Mouse (Mus musculus): ENCODE measurements around the gene Homez. TPM values are rescaled to one million over a fixed set of nuclear protein-coding genes. Genes with fewer than 3 reads are reported as not detected.

Homez gene
- polyA plus RNA-seq (2015; fragmentation: Nextera tagmentation; extraction: Ambion mirVana): 18.0 and 18.3 TPM in 2 replicates

DNA sequence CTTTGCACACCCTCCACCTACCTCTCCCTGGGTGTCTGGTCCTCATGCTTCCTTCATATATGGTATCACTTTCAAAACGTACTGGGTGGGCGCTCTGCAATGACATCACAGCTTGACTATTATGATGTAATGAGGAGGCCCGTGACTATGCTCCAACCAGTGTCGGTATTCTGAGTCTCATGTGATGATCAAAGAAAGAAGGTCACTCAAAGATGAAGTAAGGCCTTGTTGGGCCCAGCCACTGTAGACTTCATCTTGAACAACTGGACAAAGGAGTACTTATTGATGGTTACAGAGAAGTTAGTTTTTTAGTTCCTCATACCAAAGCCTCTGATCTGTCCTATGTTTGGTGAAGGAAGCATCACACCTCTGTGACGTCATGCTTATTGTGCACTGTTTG is at the start of gene Homez:
TSS of gene Homez (minus strand) at position 101 of the 400 bp plus-strand sequence.
- Histone ChIP-seq H3K4me1 (peaks cover 6% of the 10 kb centered on the region), H3K4me2 (no peak within 1 kb of the TSS), H3K9me3 (replicated peaks) (no peaks in the 10 kb centered on the region), H3K36me3 (peaks cover 4% of the 10 kb centered on the region; the same call in 1 of the 2 replicates), H3K9ac (no peak within 1 kb of the TSS), H3K27me3 (no peaks in the 10 kb centered on the region; the same call in 1 of the 2 replicates), H3K27ac (no peak within 1 kb of the TSS), H3K4me3 (replicated peaks) (no peak within 1 kb of the TSS)
- no peak for ATAC-seq (replicated peaks; ENCODE audit: low FRiP score)
- 87% methylated on average over 5 of the region's 5 CpGs for WGBS

DNA sequence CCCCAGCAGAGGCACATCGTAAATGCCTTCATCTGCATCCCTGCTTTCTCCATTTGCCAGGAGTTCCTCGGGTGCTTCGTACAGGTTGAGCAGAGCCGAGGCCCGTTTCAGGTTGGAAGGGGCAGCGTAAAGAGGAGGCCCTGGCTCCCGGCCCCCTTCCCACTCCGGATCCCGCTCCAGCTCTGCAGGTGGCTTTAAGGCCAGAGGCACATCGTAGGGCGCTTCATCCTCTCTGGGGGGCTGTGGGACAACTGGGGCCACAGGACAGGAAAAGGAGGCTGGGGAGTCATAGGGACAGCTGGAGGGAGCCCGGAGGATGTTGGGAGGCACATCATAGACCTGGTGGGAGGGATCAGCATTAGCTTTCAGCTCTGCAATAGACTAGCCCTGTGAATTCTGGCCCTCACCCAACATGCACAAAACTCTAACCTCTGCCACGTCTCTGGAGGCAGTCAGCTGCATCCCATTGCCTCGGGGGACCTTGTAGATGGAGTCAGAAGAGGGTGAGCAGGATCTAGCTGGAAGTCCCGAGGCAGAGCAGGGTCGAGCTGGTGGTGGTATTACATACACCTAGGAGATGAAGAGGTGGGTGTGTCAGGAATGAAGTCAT is 49.4 kb upstream of the Homez start:
- Histone ChIP-seq H3K4me2 (no peak overlapping the region), H3K9ac (no peak overlapping the region), H3K4me3 (replicated peaks) (no peak overlapping the region), H3K27me3 (no peaks in the 10 kb centered on the region), H3K9me3 (replicated peaks) (peaks cover 5% of the 10 kb centered on the region), H3K4me1 (peaks cover 17% of the 10 kb centered on the region), H3K27ac (no peak overlapping the region), H3K36me3 (peaks cover 73% of the 10 kb centered on the region)
- no peak for ATAC-seq (replicated peaks; ENCODE audit: low FRiP score)
- 88% methylated on average over 16 of the region's 16 CpGs for WGBS

DNA sequence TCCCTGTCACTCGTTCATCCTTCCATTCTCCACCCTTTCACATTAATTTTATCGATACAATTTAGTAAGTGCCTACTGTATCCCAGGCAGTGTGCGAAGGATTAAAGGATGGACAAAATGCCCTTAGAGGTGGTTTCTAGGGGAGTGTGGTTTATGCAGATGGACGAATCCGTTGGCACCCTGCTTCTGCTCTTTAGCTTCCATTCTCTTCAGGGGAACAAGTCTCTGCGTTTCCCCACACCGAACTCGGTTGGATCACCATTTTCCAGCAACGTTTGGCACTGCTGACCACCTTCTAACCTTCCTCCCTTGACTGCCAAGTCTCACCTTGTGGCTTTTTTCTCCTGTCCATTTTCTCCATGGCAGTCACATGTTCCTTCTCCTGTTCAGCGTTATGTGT is 42.6 kb upstream of the Homez start:
- no peaks in the 10 kb centered on the region for H3K27me3 ChIP-seq
- peak overlapping the region; percentile 97 for H3K4me2 ChIP-seq
- peaks cover 51% of the 10 kb centered on the region for H3K36me3 ChIP-seq
- WGBS: 17% methylated on average over 10 of the region's 10 CpGs
- peak overlapping the region; percentile 84 for H3K27ac ChIP-seq
- no peaks in the 10 kb centered on the region for H3K9me3 ChIP-seq (replicated peaks)
- ATAC-seq (replicated peaks; ENCODE audit: low FRiP score): no peak
- H3K9ac ChIP-seq: peak overlapping the region; percentile 91
- peaks cover 31% of the 10 kb centered on the region for H3K4me1 ChIP-seq
- H3K4me3 ChIP-seq (replicated peaks): peak overlapping the region; percentile 92

DNA sequence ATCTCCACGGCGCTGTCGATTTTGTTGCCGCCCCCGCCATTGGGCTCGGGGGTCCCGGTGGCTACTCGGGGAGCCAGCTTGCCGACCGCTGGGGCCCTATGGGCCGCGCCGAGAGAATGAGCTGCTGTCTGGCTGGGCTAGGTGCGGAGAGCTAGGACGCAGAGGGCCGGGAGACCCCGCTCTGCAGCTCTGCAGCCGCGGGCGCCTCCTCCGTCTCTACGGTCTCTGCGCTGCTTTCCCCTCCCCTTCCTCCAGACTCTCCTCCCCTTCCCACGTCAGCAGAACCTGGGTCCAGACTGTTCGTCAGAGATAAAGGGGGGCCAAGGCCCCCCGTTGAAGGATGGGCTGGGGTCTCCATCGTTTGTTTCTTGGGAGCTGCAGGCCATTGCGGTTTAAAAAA is 42.1 kb upstream of the Homez start, which contains the start of gene Slc22a17:
TSS of gene Slc22a17 (minus strand) at position 247 of the 400 bp plus-strand sequence.
- H3K36me3 ChIP-seq: peaks cover 51% of the 10 kb centered on the region
- peak within 1 kb of the TSS; percentile 84 for H3K27ac ChIP-seq
- H3K9ac ChIP-seq: peak within 1 kb of the TSS; percentile 91
- peaks cover 33% of the 10 kb centered on the region for H3K4me1 ChIP-seq
- H3K4me2 ChIP-seq: peak within 1 kb of the TSS; percentile 97
- H3K4me3 ChIP-seq (replicated peaks): peak within 1 kb of the TSS; percentile 92
- under 1% methylated on average over 28 of the region's 28 CpGs for WGBS
- H3K9me3 ChIP-seq (replicated peaks): no peaks in the 10 kb centered on the region
- no peaks in the 10 kb centered on the region for H3K27me3 ChIP-seq
- ATAC-seq (replicated peaks; ENCODE audit: low FRiP score): peak; percentile 94

DNA sequence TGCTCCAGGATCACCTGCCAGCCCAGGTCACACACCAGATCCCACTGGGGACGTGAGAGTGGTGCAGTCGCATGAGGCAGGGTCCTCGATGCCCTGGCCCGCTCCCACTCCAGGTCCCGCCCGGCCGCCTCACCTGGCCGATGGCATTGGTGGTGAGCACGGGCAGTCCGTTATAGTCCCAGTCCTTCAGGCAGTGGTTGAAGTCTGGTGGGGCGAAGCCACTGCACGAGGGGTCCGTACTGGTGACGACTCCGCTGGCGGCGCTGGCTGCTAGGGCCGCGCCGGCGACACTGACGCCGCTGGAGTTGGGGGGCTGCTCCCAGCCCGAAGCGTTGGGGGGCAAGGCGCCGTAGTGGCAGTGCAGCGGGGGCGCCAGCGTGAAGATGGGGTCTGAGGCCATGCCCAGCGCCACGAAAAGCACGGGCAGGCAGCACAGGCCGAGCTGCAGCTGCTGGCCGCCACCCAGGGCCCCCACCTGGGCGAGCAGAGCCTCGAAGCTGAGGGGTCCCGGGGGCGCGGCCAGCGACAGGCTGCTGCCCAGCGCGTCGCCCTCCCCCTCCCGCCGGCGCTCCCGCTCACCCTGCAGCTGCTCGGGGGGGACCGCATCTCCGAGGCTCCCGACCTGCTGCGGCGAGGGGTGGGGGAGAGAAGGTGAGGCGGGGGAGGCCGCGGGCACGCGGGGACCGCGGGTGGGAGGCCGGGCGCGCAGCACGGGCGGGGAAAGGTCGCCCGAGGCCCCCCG is 41.5 kb upstream of the Homez start:
- H3K4me1 ChIP-seq: peaks cover 34% of the 10 kb centered on the region
- peak overlapping the region; percentile 97 for H3K4me2 ChIP-seq
- H3K4me3 ChIP-seq (replicated peaks): peak overlapping the region; percentile 92
- WGBS: 2% methylated on average over 55 of the region's 69 CpGs
- H3K27ac ChIP-seq: peak overlapping the region; percentile 84
- H3K9me3 ChIP-seq (replicated peaks): no peaks in the 10 kb centered on the region
- peak; percentile 61 for ATAC-seq (replicated peaks; ENCODE audit: low FRiP score)
- peaks cover 51% of the 10 kb centered on the region for H3K36me3 ChIP-seq
- no peaks in the 10 kb centered on the region for H3K27me3 ChIP-seq
- H3K9ac ChIP-seq: peak overlapping the region; percentile 91

DNA sequence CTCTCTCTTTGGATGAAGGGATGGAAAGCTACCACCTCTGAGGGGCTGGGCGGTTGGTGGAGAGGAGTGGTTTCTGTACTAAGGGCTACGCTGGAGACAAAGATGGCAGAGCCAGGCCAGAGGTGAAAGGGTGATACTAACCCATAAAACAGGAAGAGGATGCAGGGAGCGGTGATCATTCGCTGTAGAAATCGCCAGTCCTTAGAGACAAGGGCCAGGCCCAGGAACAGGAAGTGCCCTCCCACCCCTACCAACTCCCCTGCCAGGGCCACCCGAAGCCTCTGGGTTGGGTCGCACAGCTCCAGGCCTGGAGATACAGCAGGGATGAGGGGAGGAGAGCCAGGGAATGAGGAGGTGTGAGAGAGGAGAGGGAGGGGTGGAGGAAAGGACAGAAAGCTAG is 37.9 kb upstream of the Homez start:
- ATAC-seq (replicated peaks; ENCODE audit: low FRiP score): no peak
- no peak overlapping the region for H3K4me3 ChIP-seq (replicated peaks)
- no peak overlapping the region for H3K9ac ChIP-seq
- peaks cover 63% of the 10 kb centered on the region for H3K36me3 ChIP-seq
- H3K9me3 ChIP-seq (replicated peaks): no peaks in the 10 kb centered on the region
- H3K27ac ChIP-seq: no peak overlapping the region
- no peak overlapping the region for H3K4me2 ChIP-seq
- H3K27me3 ChIP-seq: no peaks in the 10 kb centered on the region
- WGBS: 66% methylated on average over 7 of the region's 7 CpGs
- peaks cover 33% of the 10 kb centered on the region for H3K4me1 ChIP-seq

DNA sequence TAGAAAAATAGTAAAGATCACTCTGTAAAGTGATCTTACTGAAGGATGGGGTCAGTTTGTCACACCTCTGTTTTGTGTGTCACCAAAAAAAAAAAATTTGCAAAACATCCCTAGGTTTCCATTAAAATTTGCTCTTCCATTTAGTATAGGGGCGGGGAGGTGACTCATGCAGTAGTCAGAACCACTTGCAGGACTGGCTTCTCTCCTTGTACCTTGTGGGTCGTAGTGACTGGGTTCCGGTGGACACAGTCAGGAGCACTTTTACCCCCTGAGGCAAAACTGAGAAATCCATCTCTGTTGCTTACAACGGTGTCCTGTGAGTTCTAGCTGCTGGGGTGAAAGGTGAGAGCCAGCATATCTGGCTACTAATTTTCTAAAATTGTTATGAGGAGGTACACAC is 32.9 kb upstream of the Homez start:
- Histone ChIP-seq H3K9ac (no peak overlapping the region), H3K4me2 (no peak overlapping the region), H3K4me3 (replicated peaks) (no peak overlapping the region), H3K9me3 (replicated peaks) (no peaks in the 10 kb centered on the region), H3K36me3 (peaks cover 54% of the 10 kb centered on the region), H3K27me3 (no peaks in the 10 kb centered on the region), H3K4me1 (peaks cover 8% of the 10 kb centered on the region; the same call in 1 of the 2 replicates), H3K27ac (no peak overlapping the region)
- ATAC-seq (replicated peaks; ENCODE audit: low FRiP score): no peak
- WGBS: 88% methylated on average over 4 of the region's 4 CpGs

DNA sequence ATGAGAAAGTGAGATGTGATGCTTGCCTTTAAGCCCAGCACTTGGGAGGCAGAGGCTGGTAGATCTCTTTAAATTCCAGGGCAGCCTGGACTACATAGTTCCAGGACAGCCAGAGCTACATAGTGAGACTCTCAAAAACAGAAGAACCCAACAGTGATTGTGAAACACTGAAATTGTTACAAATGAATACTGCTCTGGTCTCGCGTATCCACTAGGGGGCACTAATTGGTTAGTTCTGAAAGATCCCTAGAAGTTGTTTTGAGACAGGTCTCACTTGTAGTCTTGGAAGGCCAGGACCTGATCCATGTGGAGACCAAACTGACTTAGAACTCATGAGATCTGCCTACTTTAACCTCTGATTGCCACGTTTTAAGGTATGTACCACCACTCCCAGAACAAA is 29.6 kb upstream of the Homez start:
- H3K4me3 ChIP-seq (replicated peaks): no peak overlapping the region
- H3K27ac ChIP-seq: peak overlapping the region; percentile 33; the same call in 1 of the 2 replicates
- no peak overlapping the region for H3K4me2 ChIP-seq
- no peaks in the 10 kb centered on the region for H3K9me3 ChIP-seq (replicated peaks)
- H3K4me1 ChIP-seq: peaks cover 32% of the 10 kb centered on the region
- no peak overlapping the region for H3K9ac ChIP-seq
- H3K27me3 ChIP-seq: no peaks in the 10 kb centered on the region
- 0% methylated on average over 3 of the region's 3 CpGs for WGBS
- ATAC-seq (replicated peaks; ENCODE audit: low FRiP score): peak; percentile 65; the same call in 1 of the 2 replicates
- H3K36me3 ChIP-seq: peaks cover 54% of the 10 kb centered on the region

DNA sequence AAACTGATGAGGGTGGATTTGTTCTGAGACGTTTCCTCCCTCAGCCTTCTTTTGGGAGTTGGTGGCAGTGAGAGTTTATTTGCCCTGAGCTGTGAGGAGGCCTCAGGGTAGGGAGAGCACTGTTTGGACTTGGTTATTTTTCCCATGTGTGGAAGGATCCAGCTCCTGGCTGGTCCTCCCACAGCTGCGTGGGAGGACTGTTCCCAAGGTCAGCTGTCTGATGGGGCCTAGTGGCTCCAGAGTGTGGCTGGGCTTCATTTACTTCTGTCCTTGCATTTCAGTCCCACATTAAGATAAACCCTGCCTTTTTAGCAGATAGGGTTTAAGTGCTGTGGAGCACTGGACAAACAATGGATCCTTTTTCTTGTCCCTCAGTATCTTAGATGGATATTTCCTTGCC is 26.7 kb upstream of the Homez start:
- no peak overlapping the region for H3K9ac ChIP-seq
- 25% methylated on average over 2 of the region's 2 CpGs for WGBS
- H3K4me1 ChIP-seq: peaks cover 38% of the 10 kb centered on the region
- H3K27ac ChIP-seq: peak overlapping the region; percentile 69
- H3K36me3 ChIP-seq: peaks cover 42% of the 10 kb centered on the region
- H3K9me3 ChIP-seq (replicated peaks): no peaks in the 10 kb centered on the region
- no peak for ATAC-seq (replicated peaks; ENCODE audit: low FRiP score)
- 0 out of 2 replicates have a peak overlapping the region, but pooled peaks have one; percentile 1 for H3K4me3 ChIP-seq (replicated peaks)
- H3K27me3 ChIP-seq: no peaks in the 10 kb centered on the region
- H3K4me2 ChIP-seq: no peak overlapping the region

DNA sequence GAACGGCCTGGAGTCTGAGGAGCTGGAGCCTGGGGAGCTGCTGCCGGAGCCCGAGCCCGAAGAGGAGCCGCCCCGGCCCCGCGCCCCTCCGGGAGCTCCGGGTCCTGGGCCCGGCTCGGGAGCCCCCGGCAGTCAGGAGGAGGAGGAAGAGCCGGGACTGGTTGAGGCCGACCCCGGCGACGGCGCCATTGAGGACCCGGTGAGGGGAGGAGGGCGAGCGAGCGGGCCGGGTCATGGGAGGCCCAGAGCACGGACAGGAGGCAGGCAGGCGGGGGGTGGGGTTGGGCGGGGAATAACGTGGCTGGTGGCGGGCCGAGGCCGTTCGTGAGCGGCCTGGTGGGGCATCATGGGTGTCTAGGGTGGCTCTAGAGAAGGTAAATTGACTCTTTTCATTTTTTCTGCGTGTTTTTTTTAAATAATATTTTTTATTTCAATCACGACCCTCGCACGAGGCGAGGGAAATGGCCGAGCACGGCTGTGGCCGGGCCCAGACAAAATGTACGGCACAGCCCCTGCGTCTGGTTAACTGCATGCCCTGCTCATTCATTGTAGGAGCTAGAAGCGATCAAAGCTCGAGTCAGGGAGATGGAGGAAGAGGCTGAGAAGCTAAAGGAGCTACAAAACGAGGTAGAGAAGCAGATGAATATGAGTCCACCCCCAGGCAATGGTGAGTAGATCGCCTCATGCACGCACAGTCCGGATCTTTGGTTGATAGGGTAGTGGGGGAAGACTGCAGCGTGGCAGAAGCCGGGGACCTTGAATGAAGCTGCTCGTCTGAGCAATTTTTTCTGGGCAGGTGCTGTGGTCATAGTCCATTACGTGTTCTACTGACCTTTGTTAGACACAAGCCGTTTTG is 23.8 kb upstream of the Homez start:
- Histone ChIP-seq H3K4me2 (peak overlapping the region; percentile 66), H3K9me3 (replicated peaks) (no peaks in the 10 kb centered on the region), H3K4me1 (peaks cover 38% of the 10 kb centered on the region), H3K9ac (peak overlapping the region; percentile 100), H3K27ac (peak overlapping the region; percentile 96), H3K36me3 (peaks cover 42% of the 10 kb centered on the region), H3K4me3 (replicated peaks) (peak overlapping the region; percentile 91), H3K27me3 (no peaks in the 10 kb centered on the region)
- under 1% methylated on average over 53 of the region's 54 CpGs for WGBS
- ATAC-seq (replicated peaks; ENCODE audit: low FRiP score): peak; percentile 72

DNA sequence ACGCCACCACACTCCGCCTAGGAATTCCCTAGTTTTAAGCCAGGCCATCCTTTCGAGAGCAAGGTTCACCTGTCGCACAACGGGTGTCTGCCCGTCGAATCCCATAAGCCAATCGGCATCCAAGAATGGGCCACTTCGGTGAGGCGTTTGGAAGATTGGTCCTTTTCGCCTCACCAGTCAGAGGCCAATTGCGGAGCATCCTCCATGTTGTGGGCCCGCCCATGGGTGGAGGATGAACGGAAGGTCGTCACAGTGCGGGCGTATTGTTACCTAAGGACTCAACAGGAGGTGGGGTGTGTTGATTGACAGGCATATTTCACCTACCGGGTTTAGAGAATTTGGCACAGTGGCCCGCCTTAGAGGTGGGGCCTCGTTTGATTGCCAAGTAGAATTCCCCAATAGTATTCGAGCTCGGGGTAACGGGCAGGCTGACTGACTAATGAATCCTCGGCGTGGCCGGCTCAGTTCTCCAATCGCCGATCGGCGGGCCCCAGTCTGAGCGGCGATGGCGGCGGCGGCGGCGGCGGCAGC is 23.0 kb upstream of the Homez start:
- ATAC-seq (replicated peaks; ENCODE audit: low FRiP score): peak; percentile 98
- Histone ChIP-seq H3K4me1 (peaks cover 35% of the 10 kb centered on the region), H3K9ac (peak overlapping the region; percentile 100), H3K4me3 (replicated peaks) (peak overlapping the region; percentile 91), H3K4me2 (peak overlapping the region; percentile 66), H3K9me3 (replicated peaks) (no peaks in the 10 kb centered on the region), H3K36me3 (peaks cover 34% of the 10 kb centered on the region), H3K27ac (peak overlapping the region; percentile 96), H3K27me3 (no peaks in the 10 kb centered on the region)
- WGBS: under 1% methylated on average over 38 of the region's 38 CpGs

All from kidney, embryonic 15.5 days (tissue).